In genomic region chr4:124189352-124189992, GRCm38 (mm10) we compare ENCODE assay signal across 10 mouse cellular contexts.
DNase-seq lines count a peak whose midpoint lies in the region; ATAC-seq and TF ChIP-seq lines count a peak whose summit lies in the region.
"Had no signal": no experiment of that assay in that cellular context is flagged by ENCODE, and none has a peak within 500 bp of the region (broad histone marks: within the 10 kb centered on the region; RNA-seq: fewer than 3 reads in every experiment).

No protein-coding gene starts in this region.

- no peak for TF ChIP-seq POLR2A in brain, embryonic 14.5 days (IDR thresholded peaks at IDR 0.05; ENCODE audit: borderline replicate concordance, extremely low read depth, insufficient read depth, insufficient read length, poor library complexity, severe bottlenecking)

- no peak overlapping the region; the same call in 1 of the 2 replicates for H3K27ac ChIP-seq in forebrain, embryonic 15.5 days (replicated peaks)
- no peak overlapping the region for H3K27ac ChIP-seq in midbrain, embryonic 13.5 days
- H3K27ac ChIP-seq: liver, embryonic 14.5 days had no signal

- H3K4me2 ChIP-seq in forebrain, embryonic 15.5 days (replicated peaks) = no peak overlapping the region
- H3K4me2 ChIP-seq in midbrain, embryonic 13.5 days (replicated peaks) = no peak overlapping the region

- no peak overlapping the region for H3K4me3 ChIP-seq in forebrain, embryonic 15.5 days
- no peak overlapping the region for H3K4me3 ChIP-seq in midbrain, embryonic 13.5 days (replicated peaks)
- H3K4me3 ChIP-seq: erythroblast, embryonic 14.5 days had no signal

- H3K36me3 ChIP-seq in forebrain, embryonic 15.5 days = no peaks in the 10 kb centered on the region
- no peaks in the 10 kb centered on the region for H3K36me3 ChIP-seq in midbrain, embryonic 13.5 days

- H3K4me1 ChIP-seq in forebrain, embryonic 15.5 days = peaks cover 21% of the 10 kb centered on the region
- H3K4me1 ChIP-seq in midbrain, embryonic 13.5 days (replicated peaks) = peaks cover 41% of the 10 kb centered on the region

- no peaks in the 10 kb centered on the region for H3K9me3 ChIP-seq in forebrain, embryonic 15.5 days
- no peaks in the 10 kb centered on the region for H3K9me3 ChIP-seq in midbrain, embryonic 13.5 days

- 0 out of 2 replicates have a peak, but pooled peaks have one; percentile 75 for ATAC-seq in forebrain, embryonic 15.5 days (replicated peaks)
- peak; percentile 72 for ATAC-seq in midbrain, embryonic 13.5 days

- 0 out of 2 replicates have a peak, but pooled peaks cover 3% of the 10 kb centered on the region for H3K27me3 ChIP-seq in forebrain, embryonic 15.5 days
- peaks cover 6% of the 10 kb centered on the region; the same call in 1 of the 2 replicates for H3K27me3 ChIP-seq in midbrain, embryonic 13.5 days

- H3K9ac ChIP-seq in forebrain, embryonic 15.5 days (replicated peaks) = no peak overlapping the region
- H3K9ac ChIP-seq in midbrain, embryonic 13.5 days (replicated peaks) = no peak overlapping the region
- H3K9ac ChIP-seq: liver, embryonic 14.5 days had no signal

- TF ChIP-seq CTCF in brain, embryonic 14.5 days (IDR thresholded peaks at IDR 0.05; ENCODE audit: borderline replicate concordance, extremely low read depth, insufficient read depth, insufficient read length) = no peak

- WGBS in forebrain, embryonic 15.5 days = 32% methylated on average over 24 of the region's 24 CpGs
- WGBS in midbrain, embryonic 13.5 days = 30% methylated on average over 24 of the region's 24 CpGs

- DNase-seq in layer of hippocampus, adult 18-20 months (ENCODE audit: low spot score in 2 of 2) = peak; percentile 28 to 42
- DNase-seq in layer of hippocampus, adult 11-12 months (ENCODE audit: low spot score) = no peak
- DNase-seq in brain, embryonic 14.5 days (ENCODE audit: low read depth) = peak; percentile 71
- no peak for DNase-seq in natural killer cell, adult 2 months (ENCODE audit: low spot score in 2 of 2)
- DNase-seq in gastrocnemius, postnatal 4 days (ENCODE audit: low spot score in 2 of 2) = no peak
- no peak for DNase-seq in cerebellum, postnatal 25 days

Comparison
In these comparisons a context has a peak if more than half of its experiments do, and no peak if none do; other contexts are left out.
1. DNase-seq: peak in layer of hippocampus, adult 18-20 months (2 of 2) and brain, embryonic 14.5 days (single experiment); none in layer of hippocampus, adult 11-12 months (single experiment), natural killer cell, adult 2 months (0 of 2), gastrocnemius, postnatal 4 days (0 of 2) and cerebellum, postnatal 25 days (0 of 2).